Mouse (Mus musculus) midbrain, embryonic 10.5 days (tissue): ENCODE data around the gene Cd2. TPM values are rescaled to one million over a fixed set of nuclear protein-coding genes. Genes with fewer than 3 reads are reported as not detected.

Experiments used
- DNase-seq: peaks from one replicate; pipeline ENCODE4 v3.0.0-alpha.2; 2017; ENCODE audit warnings: low spot score
- H3K27ac ChIP-seq: fragments of 300-500 bp; sonication (generic); replicated peaks from 2 replicates; pipeline ENCODE4 v1.5.1; 2016; ENCODE audit warnings: mild to moderate bottlenecking
- H3K27me3 ChIP-seq: fragments of 300-500 bp; sonication (generic); 2 replicates; pipeline ENCODE4 v1.6.1; 2016; ENCODE audit warnings: low read depth, mild to moderate bottlenecking; ENCODE audit not compliant: poor library complexity, severe bottlenecking
- H3K36me3 ChIP-seq: fragments of 300-500 bp; sonication (generic); 2 replicates; pipeline ENCODE4 v1.6.1; 2016; ENCODE audit warnings: mild to moderate bottlenecking, moderate library complexity
- H3K4me1 ChIP-seq: fragments of 300-500 bp; sonication (generic); 2 replicates; pipeline ENCODE4 v1.6.1; 2016
- H3K4me3 ChIP-seq: fragments of 300-500 bp; sonication (generic); 2 replicates; pipeline ENCODE4 v1.5.1; 2016; ENCODE audit warnings: mild to moderate bottlenecking, moderate library complexity
- H3K9me3 ChIP-seq: fragments of 300-500 bp; sonication (generic); replicated peaks from 2 replicates; pipeline ENCODE4 v1.6.1; 2016; ENCODE audit warnings: mild to moderate bottlenecking
- WGBS: fragments of 180-500 bp; shearing (Covaris S2); methylation state at CpG from one replicate; pipeline ENCODE4 v1.1.7; 2016; 5-methylcytosine and 5-hydroxymethylcytosine counted together
- polyA plus RNA-seq: library from polyadenylated mRNA; unstranded; fragments of >200 nt; fragmentation: Nextera tagmentation; extraction: Ambion mirVana; gene quantifications from 2 replicates; pipeline ENCODE4 v1.2.1, GENCODE M21; 2016

Cd2 gene
- polyA plus RNA-seq, 1 experiment from 2014 or later = 0.10 TPM

GRCm38 (mm10) chr3:101229551-101229930 is 58.2 kb downstream of the Cd2 start:
- WGBS = 38% methylated on average over 5 of the region's 5 CpGs
- H3K27ac ChIP-seq = 0 out of 2 replicates have a peak overlapping the region, but pooled peaks have one; percentile 28
- peak; percentile 22 for DNase-seq
- peaks cover 27% of the 10 kb centered on the region for H3K4me1 ChIP-seq
- peaks cover 6% of the 10 kb centered on the region; the same call in 1 of the 2 replicates for H3K27me3 ChIP-seq
- no peaks in the 10 kb centered on the region for H3K36me3 ChIP-seq
- no peaks in the 10 kb centered on the region for H3K9me3 ChIP-seq
- H3K4me3 ChIP-seq = no peak overlapping the region

GRCm38 (mm10) chr3:101228868-101229550 is 58.7 kb downstream of the Cd2 start:
- no peak for DNase-seq

GRCm38 (mm10) chr3:101228066-101228465 is 59.7 kb downstream of the Cd2 start:
- Histone ChIP-seq H3K9me3 (no peaks in the 10 kb centered on the region), H3K36me3 (no peaks in the 10 kb centered on the region), H3K27me3 (peaks cover 6% of the 10 kb centered on the region; the same call in 1 of the 2 replicates), H3K4me3 (no peak overlapping the region), H3K27ac (no peak overlapping the region), H3K4me1 (peaks cover 27% of the 10 kb centered on the region)
- 77% methylated on average over 5 of the region's 5 CpGs for WGBS
- no peak for DNase-seq

More at GRCm38 (mm10) chr3:101228868-101229550, 58.7 kb downstream of the Cd2 start:
- H3K27me3 ChIP-seq = peaks cover 6% of the 10 kb centered on the region; the same call in 1 of the 2 replicates
- WGBS = 83% methylated on average over 13 of the region's 13 CpGs
- no peak overlapping the region for H3K4me3 ChIP-seq
- no peaks in the 10 kb centered on the region for H3K36me3 ChIP-seq
- H3K27ac ChIP-seq = 0 out of 2 replicates have a peak overlapping the region, but pooled peaks have one; percentile 28
- peaks cover 27% of the 10 kb centered on the region for H3K4me1 ChIP-seq
- H3K9me3 ChIP-seq = no peaks in the 10 kb centered on the region

Other genes starting within 250 kb of the Cd2 start
- 1.9 TPM in 2 replicates for gene Ptgfrn, start 177.7 kb downstream of the Cd2 start, polyA plus RNA-seq
- gene Igsf3, start 89.1 kb upstream of the Cd2 start, polyA plus RNA-seq = 22.7 and 29.7 TPM in 2 replicates